Mouse (Mus musculus) lung, embryonic 14.5 days (tissue): ENCODE results near the gene Cpa2. TPM values are rescaled to one million over a fixed set of nuclear protein-coding genes. Genes with fewer than 3 reads are reported as not detected.

ENCODE experiments used
- ATAC-seq: fragments of 200-750 bp; cut with Nextera tagmentation; 2 replicates; pipeline ENCODE4 v1.8.0; 2017; ENCODE audit warnings: mild to moderate bottlenecking, moderate TSS enrichment, moderate library complexity; ENCODE audit not compliant: insufficient read depth
- DNase-seq: peaks from one replicate; pipeline ENCODE4 v3.0.0-alpha.2; 2015
- H3K27ac ChIP-seq: fragments of 300-500 bp; sonication (generic); 2 replicates; pipeline ENCODE4 v1.5.1; 2014; ENCODE audit warnings: low read depth, mild to moderate bottlenecking, moderate library complexity
- H3K27me3 ChIP-seq: fragments of 300-500 bp; sonication (generic); 2 replicates; pipeline ENCODE4 v1.6.1; 2014; ENCODE audit warnings: low read length, control low read depth; ENCODE audit not compliant: insufficient read depth
- H3K36me3 ChIP-seq: fragments of 300-500 bp; sonication (generic); 2 replicates; pipeline ENCODE4 v1.6.1; 2014; ENCODE audit warnings: control low read depth; ENCODE audit not compliant: insufficient read depth
- H3K4me1 ChIP-seq: fragments of 300-500 bp; sonication (generic); 2 replicates; pipeline ENCODE4 v1.6.1; 2014; ENCODE audit warnings: antibody characterized with exemption, control low read depth; ENCODE audit not compliant: insufficient read depth
- H3K4me2 ChIP-seq: fragments of 300-500 bp; sonication (generic); 2 replicates; pipeline ENCODE4 v1.6.1; 2014; ENCODE audit warnings: mild to moderate bottlenecking
- H3K4me3 ChIP-seq: fragments of 300-500 bp; sonication (generic); 2 replicates; pipeline ENCODE4 v1.5.1; 2014; ENCODE audit warnings: low read depth, low read length
- H3K9ac ChIP-seq: fragments of 300-500 bp; sonication (generic); 2 replicates; pipeline ENCODE4 v1.6.1; 2014
- H3K9me3 ChIP-seq: fragments of 300-500 bp; sonication (generic); 2 replicates; pipeline ENCODE4 v1.6.1; 2016; ENCODE audit warnings: low read depth, low read length, control low read depth
- CTCF ChIP-seq: IDR thresholded peaks from 2 replicates; pipeline ENCODE4 v1.5.1; 2016; ENCODE audit warnings: antibody characterized with exemption, low read depth
- WGBS: fragments of 180-500 bp; shearing (Covaris S2); extraction: QIAGEN DNeasy Blood & Tissue Kit; methylation state at CpG from one replicate; pipeline ENCODE4 v1.1.7; 2014; 5-methylcytosine and 5-hydroxymethylcytosine counted together
- polyA plus RNA-seq: library from polyadenylated mRNA; unstranded; fragments of >200 nt; fragmentation: Nextera tagmentation; extraction: Ambion mirVana; gene quantifications from 2 replicates; pipeline ENCODE4 v1.2.1, GENCODE M21; 2014

Cpa2 gene
- polyA plus RNA-seq, 1 experiment from 2014 or later: 7.2 TPM

- no peaks in the 10 kb centered on the region for H3K9me3 ChIP-seq
- H3K4me1 ChIP-seq: peaks cover 15% of the 10 kb centered on the region
- no peaks in the 10 kb centered on the region for H3K36me3 ChIP-seq
- no peak for DNase-seq
- no peak overlapping the region for H3K9ac ChIP-seq
- no peak overlapping the region for H3K4me2 ChIP-seq
- H3K27me3 ChIP-seq: no peaks in the 10 kb centered on the region
- no peak overlapping the region for H3K4me3 ChIP-seq
- no peak for TF ChIP-seq CTCF
- 50% methylated on average over 5 of the region's 5 CpGs for WGBS
- peak overlapping the region; percentile 9; the same call in 1 of the 2 replicates for H3K27ac ChIP-seq
- peak; percentile 42; the same call in 1 of the 2 replicates for ATAC-seq
Measured at GRCm38 (mm10) chr6:30538800-30539199, 2.6 kb upstream of the Cpa2 start.

GRCm38 (mm10) chr6:30542277-30542676 is 895 bp downstream of the Cpa2 start:
- WGBS: 49% methylated on average over 6 of the region's 6 CpGs
- Histone ChIP-seq H3K27ac (no peak overlapping the region), H3K4me2 (no peak overlapping the region), H3K36me3 (no peaks in the 10 kb centered on the region), H3K4me1 (peaks cover 26% of the 10 kb centered on the region), H3K9me3 (no peaks in the 10 kb centered on the region), H3K27me3 (no peaks in the 10 kb centered on the region), H3K9ac (no peak overlapping the region), H3K4me3 (no peak overlapping the region)
- ATAC-seq (no peak), DNase-seq (no peak)
- TF ChIP-seq CTCF: no peak

- Histone ChIP-seq H3K27me3 (no peaks in the 10 kb centered on the region), H3K9me3 (no peaks in the 10 kb centered on the region), H3K27ac (peak overlapping the region; percentile 48; the same call in 1 of the 2 replicates), H3K4me3 (no peak overlapping the region), H3K4me2 (no peak overlapping the region), H3K4me1 (peaks cover 24% of the 10 kb centered on the region), H3K9ac (no peak overlapping the region), H3K36me3 (no peaks in the 10 kb centered on the region)
- ATAC-seq: no peak
- peak; percentile 40 for DNase-seq
- TF ChIP-seq CTCF: no peak
- 34% methylated on average over 12 of the region's 12 CpGs for WGBS
Measured at GRCm38 (mm10) chr6:30543077-30543476, 1.7 kb downstream of the Cpa2 start.

- Histone ChIP-seq H3K4me2 (0 out of 2 replicates have a peak overlapping the region, but pooled peaks have one; percentile 6), H3K9ac (no peak overlapping the region), H3K4me3 (no peak overlapping the region), H3K27ac (0 out of 2 replicates have a peak overlapping the region, but pooled peaks have one; percentile 48), H3K36me3 (no peaks in the 10 kb centered on the region), H3K9me3 (no peaks in the 10 kb centered on the region), H3K4me1 (peaks cover 26% of the 10 kb centered on the region), H3K27me3 (no peaks in the 10 kb centered on the region)
- ATAC-seq (no peak), DNase-seq (no peak)
- 30% methylated on average over 8 of the region's 8 CpGs for WGBS
- no peak for TF ChIP-seq CTCF
Measured at GRCm38 (mm10) chr6:30543851-30544250, 2.5 kb downstream of the Cpa2 start.

GRCm38 (mm10) chr6:30545689-30546088 is 4.3 kb downstream of the Cpa2 start:
- no peak overlapping the region for H3K4me3 ChIP-seq

GRCm38 (mm10) chr6:30546571-30547273 is 5.3 kb downstream of the Cpa2 start:
- H3K4me3 ChIP-seq: peak overlapping the region; percentile 21
- peak overlapping the region; percentile 62 for H3K4me2 ChIP-seq
- DNase-seq (peak; percentile 76), ATAC-seq (peak; percentile 54)
- WGBS: 11% methylated on average over 17 of the region's 17 CpGs
- peak overlapping the region; percentile 94 for H3K27ac ChIP-seq
- H3K4me1 ChIP-seq: peaks cover 32% of the 10 kb centered on the region
- H3K9me3 ChIP-seq: no peaks in the 10 kb centered on the region
- H3K9ac ChIP-seq: peak overlapping the region; percentile 52
- H3K36me3 ChIP-seq: no peaks in the 10 kb centered on the region
- H3K27me3 ChIP-seq: no peaks in the 10 kb centered on the region
- TF ChIP-seq CTCF: no peak

More at GRCm38 (mm10) chr6:30545689-30546088, 4.3 kb downstream of the Cpa2 start:
- no peak for TF ChIP-seq CTCF
- Histone ChIP-seq H3K4me2 (no peak overlapping the region), H3K27ac (peak overlapping the region; percentile 63; the same call in 1 of the 2 replicates), H3K27me3 (no peaks in the 10 kb centered on the region), H3K9ac (no peak overlapping the region), H3K9me3 (no peaks in the 10 kb centered on the region), H3K36me3 (no peaks in the 10 kb centered on the region), H3K4me1 (peaks cover 32% of the 10 kb centered on the region)
- 58% methylated on average over 7 of the region's 7 CpGs for WGBS
- no peak for ATAC-seq
- DNase-seq: no peak

- Histone ChIP-seq H3K9ac (peak overlapping the region; percentile 52), H3K36me3 (no peaks in the 10 kb centered on the region), H3K27me3 (no peaks in the 10 kb centered on the region), H3K9me3 (no peaks in the 10 kb centered on the region), H3K4me1 (peaks cover 33% of the 10 kb centered on the region), H3K27ac (peak overlapping the region; percentile 94), H3K4me2 (peak overlapping the region; percentile 62), H3K4me3 (peak overlapping the region; percentile 21)
- ATAC-seq: peak; percentile 64
- no peak for TF ChIP-seq CTCF
- peak; percentile 87 for DNase-seq
- WGBS: under 1% methylated on average over 15 of the region's 17 CpGs
Measured at GRCm38 (mm10) chr6:30547274-30547645, 5.9 kb downstream of the Cpa2 start.
